Mouse (Mus musculus) ES-E14 (cell line): ENCODE measurements at regions not wholly inside any gene's neighbourhood (a gene's known extent, or its start where the extent isn't known, plus 50 kb on each side); places are given as distances from the start of the nearest gene placed in this dataset.

Source experiments
- HCFC1 ChIP-seq: IDR thresholded peaks from 2 replicates; pipeline ENCODE4 v1.6.1; 2012; ENCODE audit warnings: low read length, inconsistent platforms, borderline replicate concordance; ENCODE audit not compliant: insufficient read depth
- ZC3H11A ChIP-seq: IDR thresholded peaks from 2 replicates; pipeline ENCODE4 v1.6.1; 2012; ENCODE audit warnings: low read depth, mild to moderate bottlenecking, inconsistent platforms, low read length, borderline replicate concordance

GRCm38 (mm10) chr13:83066115-83066753 lies 437.6 kb upstream of the Mef2c start:
- TF ChIP-seq ZC3H11A (no peak), HCFC1 (no peak)
